Mouse (Mus musculus) thymus, adult 2 months (tissue): ENCODE results near the gene Ergic2. TPM values are rescaled to one million over a fixed set of nuclear protein-coding genes. Genes with fewer than 3 reads are reported as not detected.

Experiments used
- DNase-seq: peaks from one replicate; pipeline ENCODE4 v3.0.0; 2021
- H3K27ac ChIP-seq: fragments of 200-500 bp; 2 replicates; pipeline ENCODE4 v1.5.1; 2012; ENCODE audit warnings: low read length, control low read depth; ENCODE audit not compliant: control insufficient read depth, insufficient read depth
- H3K27me3 ChIP-seq: fragments of 200-500 bp; 2 replicates; pipeline ENCODE4 v1.6.1; 2012; ENCODE audit warnings: mild to moderate bottlenecking, low read length, moderate library complexity, mixed read lengths; ENCODE audit not compliant: control insufficient read depth, insufficient read depth
- H3K36me3 ChIP-seq: fragments of 200-500 bp; 2 replicates; pipeline ENCODE4 v1.6.1; 2012; ENCODE audit warnings: mild to moderate bottlenecking, low read length, moderate library complexity; ENCODE audit not compliant: control insufficient read depth, insufficient read depth
- H3K4me1 ChIP-seq: fragments of 200-500 bp; replicated peaks from 2 replicates; pipeline ENCODE4 v1.6.1; 2012; ENCODE audit warnings: low read length; ENCODE audit not compliant: control insufficient read depth, insufficient read depth
- H3K4me3 ChIP-seq: fragments of 200-500 bp; 2 replicates; pipeline ENCODE4 v1.5.1; 2012; ENCODE audit warnings: mild to moderate bottlenecking, low read length, control low read depth, moderate library complexity; ENCODE audit not compliant: control insufficient read depth, insufficient read depth
- CTCF ChIP-seq: fragments of 200-500 bp; IDR thresholded peaks from 2 replicates; pipeline ENCODE4 v1.5.1; 2012; ENCODE audit warnings: mild to moderate bottlenecking, control low read depth, low read length, moderate library complexity, borderline replicate concordance; ENCODE audit not compliant: control insufficient read depth, poor library complexity, insufficient read depth; ENCODE audit errors: extremely low read depth
- POLR2A ChIP-seq: fragments of 200-500 bp; IDR thresholded peaks from 2 replicates; pipeline ENCODE4 v1.6.1; 2012; ENCODE audit warnings: mild to moderate bottlenecking, low read length, control low read depth, moderate library complexity; ENCODE audit not compliant: control insufficient read depth, poor library complexity, insufficient read depth; ENCODE audit errors: extremely low read depth
- WGBS: fragments of 180-500 bp; shearing (Covaris S2); methylation state at CpG from one replicate; pipeline ENCODE4 v1.1.7; 2018; 5-methylcytosine and 5-hydroxymethylcytosine counted together
- polyA plus RNA-seq: library from polyadenylated mRNA; depleted of rRNA; stranded (reverse); fragments of >200 nt; gene quantifications from 2 replicates; pipeline ENCODE4 v1.2.3, GENCODE M21; 2012; rRNA removed

Ergic2 gene
- polyA plus RNA-seq, 1 experiment, result 32.3 TPM

- no peak for TF ChIP-seq CTCF
- no peak for TF ChIP-seq POLR2A
- Histone ChIP-seq H3K27me3 (no peaks in the 10 kb centered on the region), H3K36me3 (no peaks in the 10 kb centered on the region), H3K4me1 (no peaks in the 10 kb centered on the region), H3K27ac (no peak overlapping the region), H3K4me3 (no peak overlapping the region)
- WGBS, result 89% methylated on average over 6 of the region's 6 CpGs
- no peak for DNase-seq
Observed at GRCm38 (mm10) chr6:148139288-148139995, 72.7 kb downstream of the Ergic2 start.

DNA sequence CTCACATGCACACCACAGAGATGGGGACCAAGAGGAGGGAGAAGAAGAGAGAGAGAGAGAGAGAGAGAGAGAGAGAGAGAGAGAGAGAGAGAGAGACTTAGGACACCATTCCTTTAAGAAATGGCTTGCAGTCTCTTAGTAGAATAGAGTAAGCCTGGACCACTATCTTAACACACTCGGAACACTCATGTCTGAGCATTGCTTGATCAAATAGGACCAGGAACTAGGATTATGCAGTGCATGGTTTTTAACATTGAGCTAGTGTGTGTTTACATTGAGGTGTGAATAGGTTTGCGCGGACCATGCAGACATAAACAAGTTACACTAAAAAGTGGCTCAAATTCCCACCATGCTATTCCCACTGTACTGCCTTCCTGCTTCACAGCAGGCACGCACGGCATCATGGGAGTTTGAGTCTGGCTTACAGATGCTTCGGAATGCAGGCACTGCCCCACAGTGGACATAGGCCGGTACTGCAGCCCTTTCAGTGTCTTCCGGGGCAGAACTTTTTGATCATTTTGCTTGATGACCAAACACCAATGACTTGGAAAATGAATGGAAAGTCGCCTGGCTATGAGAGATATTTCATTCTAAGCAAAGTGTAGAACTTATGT, 76.3 kb downstream of the Ergic2 start:
- no peaks in the 10 kb centered on the region for H3K27me3 ChIP-seq
- no peaks in the 10 kb centered on the region for H3K36me3 ChIP-seq
- H3K4me3 ChIP-seq, result no peak overlapping the region
- no peaks in the 10 kb centered on the region for H3K4me1 ChIP-seq
- WGBS, result 35% methylated on average over 9 of the region's 9 CpGs
- TF ChIP-seq POLR2A, result no peak
- peak; percentile 67; the same call in 1 of the 2 replicates for TF ChIP-seq CTCF
- DNase-seq, result peak; percentile 56
- H3K27ac ChIP-seq, result no peak overlapping the region

DNA sequence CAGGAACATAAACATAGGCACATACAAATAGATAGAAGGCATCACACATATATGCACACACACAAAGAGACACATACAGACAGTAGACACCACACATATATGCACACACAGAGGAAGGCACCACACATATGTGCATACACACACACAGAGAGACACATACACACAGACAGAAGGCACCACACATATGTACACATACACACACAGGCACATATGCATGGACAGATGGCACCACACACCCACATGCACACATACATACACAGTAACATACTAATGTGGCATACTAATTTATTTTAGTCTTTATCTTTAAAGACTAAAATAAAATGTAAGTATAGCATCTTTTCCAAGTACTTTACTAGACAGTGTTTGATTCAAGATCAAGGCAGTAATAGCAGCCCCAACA, 78.6 kb downstream of the Ergic2 start:
- no peaks in the 10 kb centered on the region for H3K36me3 ChIP-seq
- no peak for DNase-seq
- H3K27ac ChIP-seq, result no peak overlapping the region
- H3K4me1 ChIP-seq, result no peaks in the 10 kb centered on the region
- H3K4me3 ChIP-seq, result no peak overlapping the region
- H3K27me3 ChIP-seq, result no peaks in the 10 kb centered on the region
- TF ChIP-seq POLR2A (no peak), CTCF (no peak)

- Histone ChIP-seq H3K27me3 (no peaks in the 10 kb centered on the region), H3K36me3 (no peaks in the 10 kb centered on the region), H3K27ac (no peak overlapping the region), H3K4me3 (no peak overlapping the region), H3K4me1 (no peaks in the 10 kb centered on the region)
- DNase-seq, result no peak
- no peak for TF ChIP-seq POLR2A
- TF ChIP-seq CTCF, result no peak
- 85% methylated on average over 10 of the region's 10 CpGs for WGBS
Observed at GRCm38 (mm10) chr6:148132314-148132713, 79.9 kb downstream of the Ergic2 start.

Other genes starting within 250 kb of the Ergic2 start
- gene Far2, start 165.1 kb downstream of the Ergic2 start, polyA plus RNA-seq, result 0.17 and 0.22 TPM in 2 replicates
- 3.7 and 6.4 TPM in 2 replicates for gene Tmtc1, start 232.0 kb upstream of the Ergic2 start, polyA plus RNA-seq